Mouse (Mus musculus): ENCODE data around the gene Homez. TPM values are rescaled to one million over a fixed set of nuclear protein-coding genes. Genes with fewer than 3 reads are reported as not detected.

The Homez gene
- polyA plus RNA-seq, 1 experiment, result not detected

DNA sequence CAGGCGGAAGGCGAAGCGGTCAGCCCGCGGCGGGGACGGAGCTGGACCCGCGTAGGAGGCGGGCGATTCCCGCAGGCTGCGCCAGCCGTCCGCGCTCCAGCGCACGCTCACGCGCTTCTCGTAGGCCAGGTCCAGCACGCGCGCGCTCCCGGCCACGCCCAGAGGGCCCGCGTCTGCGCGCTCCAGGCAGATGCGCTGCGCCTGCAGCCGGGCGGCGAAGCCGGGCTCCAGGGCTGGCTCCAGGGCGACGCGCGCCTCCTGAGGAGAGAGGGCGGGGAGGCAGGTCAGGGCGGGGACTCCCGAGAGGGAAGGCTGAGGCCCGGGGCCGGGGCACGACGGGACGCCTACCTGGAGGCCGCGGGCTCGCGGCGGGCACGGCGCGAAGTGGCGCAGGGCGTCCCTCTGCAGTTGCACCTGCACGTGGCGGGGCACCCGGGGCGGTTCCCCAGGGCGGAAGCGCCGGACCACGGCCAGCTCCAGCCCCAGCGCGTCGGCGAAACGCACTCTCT is 5.8 kb upstream of the Homez start:
- TF ChIP-seq POLR2A (IDR thresholded peaks at IDR 0.05; ENCODE audit: insufficient read depth, low read depth, low read length) (peak; percentile 94), CTCF (IDR thresholded peaks at IDR 0.05; ENCODE audit: insufficient read depth, low read depth, low read length) (no peak)
- H3K4me3 ChIP-seq (ENCODE audit: insufficient read depth, low read depth, low read length), result peak overlapping the region; percentile 81
- H3K27ac ChIP-seq (ENCODE audit: insufficient read depth, low read depth, low read length), result peak overlapping the region; percentile 88
- H3K4me1 ChIP-seq (ENCODE audit: control insufficient read depth, insufficient read depth, low read length), result peaks cover 3% of the 10 kb centered on the region; the same call in 1 of the 2 replicates
- under 1% methylated on average over 72 of the region's 72 CpGs for WGBS

DNA sequence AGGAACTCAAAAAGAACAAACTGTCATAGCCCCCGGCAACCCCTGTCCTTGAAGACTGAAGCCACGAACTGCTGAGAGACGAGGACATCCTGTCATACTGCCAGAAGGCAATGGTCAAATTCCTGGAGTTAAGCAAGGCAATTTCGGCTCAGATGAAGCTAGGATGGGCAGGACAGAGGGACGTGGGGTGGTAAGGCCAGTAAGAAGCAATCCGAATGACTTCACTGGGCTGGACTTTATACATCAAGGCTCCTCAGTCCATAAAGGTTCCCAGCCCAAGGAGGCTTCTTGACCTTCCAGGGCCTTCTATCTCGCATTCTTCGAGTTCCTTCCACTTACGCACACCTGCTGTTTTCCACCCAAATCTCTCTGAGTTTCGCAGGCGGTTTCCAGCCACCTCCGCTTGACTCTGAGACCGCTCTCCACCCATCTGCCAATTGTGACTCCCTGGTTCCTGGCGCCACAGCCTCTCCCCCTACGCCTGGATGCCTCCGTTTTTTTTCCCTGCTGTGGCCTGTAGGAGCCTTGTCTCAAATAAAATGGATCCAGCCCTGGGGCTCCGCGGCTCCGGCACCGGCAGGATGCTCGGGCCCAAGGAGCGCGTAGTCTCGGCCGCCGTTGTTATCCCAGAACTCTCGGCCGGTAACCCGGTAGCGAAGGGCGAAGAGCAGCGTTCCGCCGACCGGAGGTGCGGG is 5.2 kb upstream of the Homez start:
- Histone ChIP-seq H3K4me1 (ENCODE audit: control insufficient read depth, insufficient read depth, low read length) (peaks cover 3% of the 10 kb centered on the region; the same call in 1 of the 2 replicates), H3K4me3 (ENCODE audit: insufficient read depth, low read depth, low read length) (peak overlapping the region; percentile 81), H3K27ac (ENCODE audit: insufficient read depth, low read depth, low read length) (peak overlapping the region; percentile 88)
- TF ChIP-seq POLR2A (IDR thresholded peaks at IDR 0.05; ENCODE audit: insufficient read depth, low read depth, low read length), result no peak
- TF ChIP-seq CTCF (IDR thresholded peaks at IDR 0.05; ENCODE audit: insufficient read depth, low read depth, low read length), result no peak
- 2% methylated on average over 36 of the region's 36 CpGs for WGBS

DNA sequence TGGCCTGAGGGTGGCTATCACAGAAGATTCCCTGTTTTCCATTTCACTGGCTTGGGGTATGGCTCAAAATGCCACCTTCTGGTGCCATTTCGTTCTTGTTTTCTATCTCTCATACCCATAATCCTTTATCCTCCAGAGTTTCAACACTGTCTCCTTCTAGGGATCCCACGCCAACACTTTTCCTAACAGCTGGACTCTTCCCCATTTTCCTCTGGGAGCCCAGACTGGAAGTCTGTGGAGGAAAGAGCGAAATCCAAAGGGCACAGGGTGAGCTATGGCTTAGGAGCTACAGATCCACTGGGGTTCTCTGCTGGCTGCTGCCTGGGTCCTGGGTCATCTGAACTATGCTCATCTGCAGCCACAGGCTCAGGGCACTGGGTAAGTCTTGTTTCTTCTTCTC is 3.4 kb upstream of the Homez start:
- WGBS, result 87% methylated on average over 3 of the region's 3 CpGs
- TF ChIP-seq CTCF (IDR thresholded peaks at IDR 0.05; ENCODE audit: insufficient read depth, low read depth, low read length) (no peak), POLR2A (IDR thresholded peaks at IDR 0.05; ENCODE audit: insufficient read depth, low read depth, low read length) (no peak)

DNA sequence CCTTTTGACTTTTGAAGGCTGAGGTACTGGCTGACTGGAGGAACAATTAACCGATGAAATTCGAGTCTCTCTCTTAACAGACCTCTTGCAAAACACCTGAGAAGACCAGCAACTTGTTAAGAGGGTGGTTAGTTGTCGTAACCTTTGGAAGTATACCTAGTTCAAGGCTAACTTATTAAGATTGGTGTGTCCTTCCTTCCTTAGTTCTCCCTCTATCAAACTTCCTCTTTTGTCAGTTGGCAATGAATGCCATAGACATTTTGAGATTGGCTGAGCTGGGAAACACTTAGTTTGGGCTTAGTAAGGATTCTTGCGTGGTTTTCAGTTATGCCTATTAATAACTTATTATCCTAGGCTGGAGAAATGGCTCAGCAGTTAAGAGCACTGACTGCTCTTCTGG is 2.7 kb downstream of the Homez start:
- TF ChIP-seq POLR2A (IDR thresholded peaks at IDR 0.05; ENCODE audit: insufficient read depth, low read depth, low read length), result no peak
- no peak for TF ChIP-seq CTCF (IDR thresholded peaks at IDR 0.05; ENCODE audit: insufficient read depth, low read depth, low read length)
- no peak overlapping the region for H3K27ac ChIP-seq (ENCODE audit: insufficient read depth, low read depth, low read length)
- H3K4me1 ChIP-seq (ENCODE audit: control insufficient read depth, insufficient read depth, low read length), result 0 out of 2 replicates have a peak, but pooled peaks cover 3% of the 10 kb centered on the region
- no peak overlapping the region for H3K4me3 ChIP-seq (ENCODE audit: insufficient read depth, low read depth, low read length)
- 88% methylated on average over 4 of the region's 4 CpGs for WGBS

More for the DNA sequence above, 3.4 kb upstream of the Homez start:
- no peak overlapping the region for H3K4me3 ChIP-seq (ENCODE audit: insufficient read depth, low read depth, low read length)
- peaks cover 3% of the 10 kb centered on the region; the same call in 1 of the 2 replicates for H3K4me1 ChIP-seq (ENCODE audit: control insufficient read depth, insufficient read depth, low read length)
- H3K27ac ChIP-seq (ENCODE audit: insufficient read depth, low read depth, low read length), result no peak overlapping the region

GRCm38 (mm10) chr14:54866936-54867335 is 3.8 kb downstream of the Homez start:
- Histone ChIP-seq H3K4me3 (ENCODE audit: insufficient read depth, low read depth, low read length) (no peak overlapping the region), H3K27ac (ENCODE audit: insufficient read depth, low read depth, low read length) (no peak overlapping the region), H3K4me1 (ENCODE audit: control insufficient read depth, insufficient read depth, low read length) (0 out of 2 replicates have a peak, but pooled peaks cover 3% of the 10 kb centered on the region)
- TF ChIP-seq POLR2A (IDR thresholded peaks at IDR 0.05; ENCODE audit: insufficient read depth, low read depth, low read length), result no peak
- TF ChIP-seq CTCF (IDR thresholded peaks at IDR 0.05; ENCODE audit: insufficient read depth, low read depth, low read length), result 0 out of 2 replicates have a peak, but pooled peaks have one; percentile 39
- WGBS, result 57% methylated on average over 5 of the region's 5 CpGs

- Histone ChIP-seq H3K4me1 (ENCODE audit: control insufficient read depth, insufficient read depth, low read length) (0 out of 2 replicates have a peak, but pooled peaks cover 3% of the 10 kb centered on the region), H3K4me3 (ENCODE audit: insufficient read depth, low read depth, low read length) (no peak overlapping the region), H3K27ac (ENCODE audit: insufficient read depth, low read depth, low read length) (no peak overlapping the region)
- 53% methylated on average over 3 of the region's 3 CpGs for WGBS
- TF ChIP-seq CTCF (IDR thresholded peaks at IDR 0.05; ENCODE audit: insufficient read depth, low read depth, low read length) (no peak), POLR2A (IDR thresholded peaks at IDR 0.05; ENCODE audit: insufficient read depth, low read depth, low read length) (no peak)
Observed at GRCm38 (mm10) chr14:54866268-54866667, 4.5 kb downstream of the Homez start.

DNA sequence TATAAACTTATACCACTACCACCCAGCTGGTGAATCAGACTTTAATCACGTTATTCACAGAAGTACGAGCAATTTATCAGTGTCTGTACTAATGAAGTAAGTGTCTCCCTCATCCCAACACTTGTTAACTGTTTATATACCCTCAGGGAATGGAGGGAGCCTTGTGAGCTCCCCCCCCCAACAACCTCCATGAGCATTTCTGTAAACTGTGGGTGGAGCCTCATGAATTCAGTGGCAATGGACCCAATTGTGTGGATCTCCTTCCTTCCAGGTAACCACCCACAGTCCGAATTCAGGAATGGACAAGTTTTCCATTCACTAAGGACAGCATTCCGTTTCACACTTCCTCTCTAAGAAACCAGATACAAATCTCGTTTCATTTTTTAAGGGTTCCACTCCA is 5.1 kb downstream of the Homez start:
- H3K27ac ChIP-seq (ENCODE audit: insufficient read depth, low read depth, low read length), result no peak overlapping the region
- no peak overlapping the region for H3K4me3 ChIP-seq (ENCODE audit: insufficient read depth, low read depth, low read length)
- WGBS, result 66% methylated on average over 5 of the region's 5 CpGs
- H3K4me1 ChIP-seq (ENCODE audit: control insufficient read depth, insufficient read depth, low read length), result 0 out of 2 replicates have a peak, but pooled peaks cover 3% of the 10 kb centered on the region
- TF ChIP-seq POLR2A (IDR thresholded peaks at IDR 0.05; ENCODE audit: insufficient read depth, low read depth, low read length) (no peak), CTCF (IDR thresholded peaks at IDR 0.05; ENCODE audit: insufficient read depth, low read depth, low read length) (no peak)

DNA sequence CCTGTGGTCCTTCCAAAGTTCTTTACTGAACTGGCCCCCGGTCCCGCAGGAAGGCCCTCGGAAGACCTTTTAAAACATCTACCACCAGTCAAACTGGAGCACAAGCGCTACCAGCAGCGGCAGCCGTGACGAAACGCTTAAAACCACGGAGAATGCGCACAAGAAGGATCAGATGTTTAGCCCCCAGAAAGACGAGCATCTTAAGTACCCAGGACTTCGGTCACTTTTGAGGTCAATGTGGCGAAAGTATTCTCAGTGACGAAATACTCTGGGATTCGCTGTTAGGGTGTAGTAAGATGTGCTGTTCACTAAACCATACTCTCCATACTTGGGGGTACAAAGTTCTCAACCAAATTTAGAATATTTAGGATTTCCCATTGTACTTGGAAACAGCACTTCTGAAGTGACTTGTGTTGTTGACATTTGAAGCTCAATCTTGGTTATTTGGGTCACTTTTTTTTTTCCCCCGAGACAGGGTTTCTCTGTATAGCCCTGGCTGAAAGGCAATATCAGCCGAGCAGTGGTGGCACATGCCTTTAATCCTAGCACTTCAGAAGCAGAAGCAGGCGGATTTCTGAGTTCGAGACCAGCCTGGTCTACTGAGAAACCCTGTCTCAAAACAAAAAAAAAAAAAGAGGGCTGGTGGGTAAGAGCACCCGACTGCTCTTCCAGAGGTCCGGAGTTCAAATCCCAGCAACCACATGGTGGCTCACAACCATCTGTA is 6.3 kb downstream of the Homez start:
- 0 out of 2 replicates have a peak, but pooled peaks cover 3% of the 10 kb centered on the region for H3K4me1 ChIP-seq (ENCODE audit: control insufficient read depth, insufficient read depth, low read length)
- TF ChIP-seq CTCF (IDR thresholded peaks at IDR 0.05; ENCODE audit: insufficient read depth, low read depth, low read length), result no peak
- TF ChIP-seq POLR2A (IDR thresholded peaks at IDR 0.05; ENCODE audit: insufficient read depth, low read depth, low read length), result no peak

More for the DNA sequence above, 6.3 kb downstream of the Homez start:
- WGBS, result 15% methylated on average over 21 of the region's 21 CpGs
- peak overlapping the region; percentile 73 for H3K4me3 ChIP-seq (ENCODE audit: insufficient read depth, low read depth, low read length)
- H3K27ac ChIP-seq (ENCODE audit: insufficient read depth, low read depth, low read length), result peak overlapping the region; percentile 29; the same call in 1 of the 2 replicates

Data from olfactory bulb, adult 2 months (tissue).